Mouse (Mus musculus): ENCODE results near the gene Prex1.

The Prex1 gene

DNA sequence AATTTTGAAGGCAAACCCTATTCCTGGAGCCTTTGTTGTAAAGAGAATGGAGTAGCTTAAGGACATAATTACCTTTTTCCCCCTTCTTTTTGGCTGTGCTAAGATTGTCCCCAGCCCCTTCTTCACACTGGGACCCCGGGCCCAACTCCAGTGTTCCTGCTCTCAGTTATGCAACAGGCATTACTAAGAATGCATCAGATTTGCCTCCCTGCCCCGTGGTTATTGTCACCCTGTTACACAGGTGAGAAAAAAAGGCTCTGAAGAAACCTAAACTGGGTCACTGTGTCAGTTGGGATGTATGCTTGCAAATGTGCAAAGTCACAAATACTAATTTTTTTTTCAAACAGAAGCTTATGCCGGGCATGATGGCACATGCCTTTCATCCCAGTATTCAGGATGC lies 6.8 kb upstream of the Prex1 start:
- no peak for DNase-seq

- no peak for DNase-seq
Measured at GRCm38 (mm10) chr2:166719930-166720305, 6.3 kb upstream of the Prex1 start.

GRCm38 (mm10) chr2:166719301-166719929 lies 5.8 kb upstream of the Prex1 start:
- no peak for DNase-seq

DNA sequence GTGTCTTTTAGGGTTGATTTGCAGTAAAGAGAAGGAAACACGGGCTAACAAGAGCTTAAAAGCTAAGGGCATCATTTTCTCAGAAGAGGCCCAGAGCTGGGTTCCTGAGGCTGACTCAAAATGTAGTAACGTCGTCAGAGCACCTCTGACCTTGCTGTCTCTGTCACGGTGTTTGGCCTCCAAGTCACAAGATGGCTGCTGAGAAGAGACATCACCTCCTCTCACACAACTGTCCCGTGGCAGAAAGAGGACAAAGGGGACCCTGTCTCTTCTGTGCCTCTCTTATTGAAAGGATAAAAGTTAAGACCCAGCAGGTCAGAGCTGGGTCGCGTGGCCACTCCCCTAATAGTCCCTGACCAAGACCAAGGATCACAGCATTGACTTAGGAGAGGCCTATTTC lies 2.4 kb upstream of the Prex1 start:
- DNase-seq = no peak

DNA sequence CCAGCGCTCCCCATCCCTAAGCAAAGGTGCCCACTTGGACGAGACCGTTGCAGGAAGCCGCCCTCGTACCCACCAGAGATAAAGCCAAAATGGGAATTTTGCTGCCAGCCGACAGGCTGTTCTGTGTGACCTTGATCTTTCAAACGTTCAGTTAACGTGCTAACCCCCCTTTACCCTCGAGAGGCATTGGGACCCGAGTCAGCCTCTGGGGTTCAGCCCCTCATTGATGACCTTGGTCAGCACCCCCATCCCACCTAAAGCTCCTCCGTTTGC lies 731 bp upstream of the Prex1 start:
- no peak for DNase-seq

DNA sequence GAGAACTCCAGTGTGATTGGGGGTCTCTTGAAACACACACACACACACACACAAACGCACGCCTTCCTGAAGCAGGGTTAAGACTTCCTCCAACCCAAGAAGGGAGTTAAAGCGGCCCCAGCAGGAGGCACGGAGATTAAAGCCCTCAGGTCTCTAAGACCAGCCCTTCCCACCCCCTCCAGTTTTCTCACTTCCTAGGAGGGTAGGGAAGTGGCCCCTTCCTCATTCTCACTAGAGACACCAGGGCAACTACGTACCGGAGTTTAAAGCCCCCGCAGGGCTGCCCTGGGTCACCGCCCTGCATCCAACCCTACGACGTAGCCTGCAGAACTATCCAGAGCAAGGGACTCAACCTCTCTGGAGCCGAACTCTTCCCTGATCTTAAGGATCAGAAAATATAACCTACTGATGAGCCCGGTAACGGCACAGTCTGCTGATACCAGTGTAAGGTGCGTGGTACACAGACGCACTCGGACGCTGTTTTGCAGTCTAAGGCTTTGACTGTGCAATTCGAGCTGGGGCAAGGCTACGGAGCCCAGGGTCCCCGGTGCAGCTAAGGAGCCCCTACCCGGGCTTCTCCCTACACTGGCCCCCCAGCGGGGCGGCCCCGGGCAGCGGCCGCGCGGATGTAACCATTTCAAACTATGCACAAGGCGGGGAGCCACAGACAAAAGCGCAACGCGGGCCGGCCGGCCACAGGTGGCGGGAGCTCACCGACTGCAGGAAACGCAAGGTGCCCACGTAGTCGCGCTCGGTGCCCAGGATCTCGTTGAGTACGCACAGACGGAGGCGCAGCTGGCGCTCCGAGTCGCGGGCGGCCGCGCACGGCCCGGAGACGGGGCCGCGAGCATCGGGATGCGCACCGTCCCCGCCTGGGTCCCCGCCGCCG lies 587 bp downstream of the Prex1 start:
- DNase-seq = peak; percentile 65

DNA sequence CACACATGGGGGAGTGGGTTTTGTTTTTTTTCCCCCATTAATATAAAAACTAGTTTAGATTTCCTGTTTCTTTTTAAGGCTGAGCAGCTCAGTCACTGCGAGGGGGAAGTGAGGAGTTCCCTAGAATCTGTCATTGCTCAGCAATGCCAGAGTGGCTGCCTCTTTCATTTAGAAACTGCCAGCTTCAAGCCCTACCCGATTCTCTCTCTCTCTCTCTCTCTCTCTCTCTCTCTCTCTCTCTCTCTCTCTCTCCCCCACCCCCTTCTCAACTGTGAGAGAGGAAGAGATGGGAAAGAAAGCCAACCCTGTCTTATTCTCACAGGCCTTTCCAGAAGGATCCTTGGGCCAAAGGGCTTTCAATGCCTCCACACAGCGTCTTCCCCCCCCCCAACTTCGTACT lies 1.3 kb downstream of the Prex1 start:
- DNase-seq = no peak

- DNase-seq = no peak
Measured at GRCm38 (mm10) chr2:166711681-166712132, 1.9 kb downstream of the Prex1 start.

DNA sequence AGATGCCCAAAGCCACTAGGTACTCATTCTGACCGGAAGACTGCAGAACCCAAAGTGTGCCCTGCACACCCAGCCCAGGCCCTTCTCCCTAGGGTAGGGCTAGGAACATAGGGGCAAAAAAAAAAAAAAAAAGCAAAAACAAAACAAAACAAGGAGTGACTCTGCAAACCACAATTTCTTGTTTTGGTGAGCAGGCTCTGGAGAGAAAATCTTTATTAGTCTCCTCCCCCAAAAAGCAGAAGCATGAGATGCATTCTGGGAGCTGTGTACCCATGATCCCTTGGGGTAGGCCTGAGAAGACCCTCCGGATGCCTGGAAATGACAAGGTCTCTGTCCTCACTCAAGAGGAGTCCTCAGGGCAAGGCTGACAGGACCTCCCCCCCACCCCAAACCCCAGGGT lies 3.7 kb downstream of the Prex1 start:
- no peak for DNase-seq

DNA sequence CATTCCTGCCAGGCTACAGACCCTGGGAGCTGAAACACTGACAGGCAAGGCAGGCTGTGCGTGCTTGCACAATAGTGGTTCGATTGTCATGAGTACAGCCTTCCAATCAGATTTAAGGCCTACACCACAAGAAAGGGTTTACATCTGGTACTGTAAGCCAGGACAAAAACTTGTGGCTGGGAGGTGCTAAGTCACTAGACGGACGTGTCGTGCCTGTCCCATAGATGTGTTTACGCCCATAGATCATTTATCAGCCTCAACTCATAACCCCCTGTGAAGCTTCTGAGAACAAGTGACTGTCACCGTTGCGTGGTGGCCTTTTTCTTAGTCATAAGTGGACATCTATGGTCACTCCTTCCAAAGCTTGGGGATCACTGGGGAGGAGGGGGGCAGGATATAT lies 5.3 kb downstream of the Prex1 start:
- peak; percentile 63 for DNase-seq

GRCm38 (mm10) chr2:166706526-166706925 lies 7.1 kb downstream of the Prex1 start:
- DNase-seq = peak; percentile 80

DNA sequence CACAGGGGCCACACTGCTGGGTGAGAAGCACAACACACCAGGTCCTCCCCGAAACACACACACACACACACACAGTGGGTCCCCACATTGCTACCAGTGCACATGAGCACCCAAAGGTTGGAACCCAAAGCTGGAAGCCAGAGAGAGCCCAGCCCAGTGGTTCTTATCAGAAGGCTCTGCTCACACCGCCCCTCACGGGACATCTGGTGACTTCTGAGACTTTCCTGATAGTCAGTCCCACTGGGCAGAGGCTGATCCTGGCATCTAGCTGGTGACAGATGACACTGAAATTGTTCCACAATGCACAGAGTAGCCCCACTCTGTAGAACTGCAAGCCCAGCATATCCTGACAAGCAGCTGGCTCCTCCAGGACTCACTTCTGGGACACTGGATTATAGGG lies 10.1 kb downstream of the Prex1 start:
- peak; percentile 92 for DNase-seq

DNA sequence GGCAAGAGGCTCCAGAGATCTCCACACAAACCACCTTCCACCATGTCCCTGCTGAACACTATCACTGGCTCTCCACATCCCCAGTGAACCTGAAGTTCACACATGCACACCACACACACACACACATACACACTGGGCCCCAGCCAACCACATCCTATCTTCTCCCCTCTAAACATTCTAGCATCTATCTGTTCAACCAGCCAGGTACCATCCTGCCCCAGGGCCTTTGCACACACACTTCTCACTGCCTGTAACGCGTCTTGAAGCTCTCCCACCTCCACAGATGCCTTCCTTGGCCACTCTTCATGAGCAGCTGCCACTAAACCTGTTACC lies 11.6 kb downstream of the Prex1 start:
- no peak for DNase-seq

DNA sequence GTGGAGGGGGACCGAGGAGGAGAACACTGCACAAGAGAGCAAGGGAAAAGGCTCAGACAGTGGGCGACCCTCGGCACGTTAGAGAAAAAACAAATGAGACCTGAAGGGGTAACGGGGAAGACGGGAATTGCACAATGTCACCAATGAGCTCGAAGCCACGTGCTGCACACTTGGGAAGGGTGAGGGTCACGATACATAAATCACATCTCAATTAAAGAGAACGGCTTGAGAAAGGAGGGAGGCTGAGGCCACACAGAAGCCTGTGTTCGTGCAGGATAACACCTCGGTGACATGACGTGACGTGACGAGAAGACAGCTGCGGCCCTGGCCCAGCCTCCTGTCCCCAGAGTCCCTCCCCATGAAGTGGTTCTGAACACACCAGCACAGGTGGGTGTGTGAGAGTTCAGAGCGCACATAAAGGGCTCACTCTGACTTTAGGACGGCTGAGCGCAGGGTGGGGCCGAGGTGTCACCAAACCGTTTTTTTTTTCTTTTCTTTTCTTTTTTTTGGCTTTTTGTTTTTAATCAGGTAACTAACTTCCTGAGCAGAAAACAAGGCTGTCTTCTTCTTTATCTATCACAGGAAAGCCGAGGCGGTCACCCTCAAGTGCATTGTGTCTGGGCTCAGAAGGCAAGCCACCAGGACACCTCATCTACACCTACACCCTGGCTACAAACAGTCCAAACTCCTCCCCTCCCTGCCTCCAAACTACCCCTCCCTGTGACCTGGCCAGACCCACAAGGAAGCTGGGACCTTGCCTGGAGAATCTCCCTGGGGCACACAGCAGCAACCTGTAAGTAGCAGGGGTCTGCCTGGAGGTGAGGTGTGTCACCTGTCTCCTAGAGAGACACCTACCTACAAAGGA lies 12.2 kb downstream of the Prex1 start:
- peak; percentile 51 for DNase-seq

DNA sequence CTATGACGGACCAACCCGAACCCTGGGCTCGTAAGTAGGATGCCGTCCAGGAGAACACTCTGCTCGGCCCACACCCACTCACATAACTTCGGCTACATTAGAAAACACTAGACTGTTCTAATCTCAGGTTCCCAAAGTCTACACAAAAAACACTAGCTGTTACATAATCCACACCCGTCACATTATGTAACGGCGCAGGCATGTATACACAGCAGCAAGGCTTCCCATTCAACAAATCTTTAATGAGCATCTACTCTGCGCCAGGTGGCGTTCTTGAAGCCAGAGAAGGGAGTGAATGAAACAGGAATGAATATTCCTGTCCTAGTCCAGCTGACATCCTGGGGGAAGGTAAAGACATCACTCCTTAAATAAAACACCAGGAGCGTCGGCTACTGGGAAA lies 12.9 kb downstream of the Prex1 start:
- no peak for DNase-seq

GRCm38 (mm10) chr2:166700116-166700515 lies 13.5 kb downstream of the Prex1 start:
- DNase-seq = peak; percentile 82

DNA sequence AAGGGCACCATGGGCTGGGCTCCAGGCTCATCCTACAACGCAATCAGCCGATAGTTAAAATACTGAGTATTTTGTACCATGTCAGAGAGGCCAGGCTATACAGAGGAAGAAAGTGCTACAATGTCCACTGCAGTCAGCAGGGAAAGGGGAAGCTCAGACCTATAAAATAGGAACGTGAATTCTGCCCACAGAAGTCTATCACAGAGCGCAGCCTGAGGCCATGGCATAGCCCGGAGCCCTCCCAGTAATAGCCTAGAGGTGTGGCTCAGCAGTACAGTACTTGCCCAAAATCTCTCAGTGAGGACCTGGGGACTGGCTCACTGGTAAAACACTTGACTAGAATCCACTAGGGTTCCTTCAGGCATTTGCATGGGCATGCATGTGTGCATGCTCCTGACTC lies 14.1 kb downstream of the Prex1 start:
- DNase-seq = no peak

GRCm38 (mm10) chr2:166694616-166695015 lies 19.0 kb downstream of the Prex1 start:
- peak; percentile 77 for DNase-seq

DNA sequence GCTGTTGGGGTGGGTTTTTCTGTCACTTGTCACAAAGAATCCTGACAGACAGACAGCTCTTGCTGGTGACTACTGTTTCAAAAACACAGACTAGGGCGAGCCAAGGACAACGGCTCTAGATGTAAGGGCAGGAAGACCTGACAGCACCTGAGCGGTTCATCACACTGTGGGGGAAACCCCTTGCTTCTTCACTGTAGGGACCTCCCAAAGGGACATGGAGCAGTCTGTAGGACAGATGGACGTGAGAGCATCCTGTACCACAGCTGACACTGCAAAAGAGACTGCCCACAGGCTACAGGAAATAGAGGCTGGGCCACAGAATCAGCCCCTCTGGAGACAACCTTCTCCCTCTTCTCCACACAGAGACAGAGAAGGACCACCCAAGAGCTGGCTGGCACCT lies 20.2 kb downstream of the Prex1 start:
- no peak for DNase-seq

- no peak for DNase-seq
Measured at GRCm38 (mm10) chr2:166691602-166692509, 21.8 kb downstream of the Prex1 start.

- no peak for DNase-seq
Measured at GRCm38 (mm10) chr2:166686917-166687316, 26.7 kb downstream of the Prex1 start.

DNA sequence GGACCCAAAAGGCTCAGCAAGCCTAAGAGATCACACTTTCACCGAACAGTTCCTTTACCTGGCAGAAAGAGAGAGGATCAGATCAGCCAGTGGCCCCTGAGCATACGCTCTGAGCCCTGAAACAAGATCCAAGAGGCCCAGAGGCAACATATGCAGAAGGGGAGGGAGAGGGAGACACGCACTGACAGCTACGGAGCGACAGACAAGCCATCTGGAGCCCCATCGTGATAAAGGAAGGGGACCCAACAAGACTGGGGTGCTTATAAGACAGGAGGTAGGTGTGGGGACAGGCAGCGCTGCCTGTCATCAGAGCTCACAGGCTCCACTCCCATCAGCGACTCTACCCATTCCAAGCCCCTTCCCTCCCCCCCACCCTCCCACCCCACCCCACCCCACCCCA lies 27.8 kb downstream of the Prex1 start:
- no peak for DNase-seq
